In the genomic region with DNA sequence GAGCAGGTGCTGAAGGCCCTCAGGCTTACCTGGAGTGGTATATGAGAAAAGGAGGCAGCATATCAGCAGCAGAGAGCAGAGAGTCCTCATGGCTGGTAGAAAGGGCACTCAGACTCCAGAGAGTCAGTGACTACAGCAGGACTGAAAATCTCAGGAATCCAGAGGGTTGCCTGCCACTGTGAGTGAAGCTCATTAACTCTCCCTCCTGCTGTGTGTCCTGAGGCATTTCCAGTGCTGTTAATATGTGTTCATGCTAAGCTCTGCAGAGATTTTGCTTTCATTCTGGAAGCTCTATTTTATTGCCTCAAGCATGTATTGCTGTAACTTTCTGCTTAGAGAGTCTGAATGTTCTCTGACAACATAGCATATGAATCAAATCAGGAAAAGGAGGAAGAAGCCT, we compare ENCODE assay signal across 25 mouse cellular contexts. TPM values are rescaled to one million over a fixed set of nuclear protein-coding genes. Genes with fewer than 3 reads are reported as not detected.
A peak's percentile ranks its signal among the peaks of the same experiment; 100 is the strongest.
DNase-seq lines count a peak whose midpoint lies in the region; ATAC-seq and TF ChIP-seq lines count a peak whose summit lies in the region.
"Not testable (repeated sequence)": the region's sequence is repeated elsewhere in the genome, so short reads cannot be mapped to it uniquely, and the experiment has no call there.
"Had no signal": no experiment of that assay in that cellular context is flagged by ENCODE, and none has a peak within 500 bp of the region (broad histone marks: within the 10 kb centered on the region; RNA-seq: fewer than 3 reads in every experiment).

A gene (minus strand): TSS at position 123 of the 400 bp plus-strand sequence.

- TF ChIP-seq CTCF in hindbrain, postnatal 0 days (IDR thresholded peaks at IDR 0.05; ENCODE audit: low read depth) = not testable (repeated sequence)

- not testable (repeated sequence) for H3K9me3 ChIP-seq in forebrain, embryonic 14.5 days (replicated peaks; ENCODE audit: control insufficient read depth, low read length); hindbrain, embryonic 11.5 days (ENCODE audit: control insufficient read depth, low read length); hindbrain, postnatal 0 days (ENCODE audit: low read length); kidney, embryonic 16.5 days (ENCODE audit: low read length); limb, embryonic 11.5 days (ENCODE audit: control insufficient read depth, low read length); midbrain, embryonic 15.5 days

- H3K9ac ChIP-seq in forebrain, embryonic 14.5 days (ENCODE audit: low read length); hindbrain, embryonic 11.5 days (ENCODE audit: low read depth, low read length); hindbrain, postnatal 0 days (replicated peaks; ENCODE audit: low read length); kidney, embryonic 16.5 days (replicated peaks; ENCODE audit: low read length); limb, embryonic 11.5 days (ENCODE audit: low read length); midbrain, embryonic 15.5 days: not testable (repeated sequence)

- H3K4me1 ChIP-seq in forebrain, embryonic 14.5 days (ENCODE audit: control insufficient read depth, insufficient read depth, low read length); hindbrain, embryonic 11.5 days (replicated peaks; ENCODE audit: control insufficient read depth, insufficient read depth, low read length); hindbrain, postnatal 0 days (ENCODE audit: insufficient read depth, low read length); kidney, embryonic 16.5 days (ENCODE audit: insufficient read depth, low read length); limb, embryonic 11.5 days (ENCODE audit: control insufficient read depth, insufficient read depth, low read length); midbrain, embryonic 15.5 days: not testable (repeated sequence)

- not testable (repeated sequence) for H3K27me3 ChIP-seq in forebrain, embryonic 14.5 days (replicated peaks; ENCODE audit: control insufficient read depth, insufficient read depth, low read length); hindbrain, embryonic 11.5 days (ENCODE audit: control insufficient read depth, insufficient read depth, low read length); hindbrain, postnatal 0 days (ENCODE audit: insufficient read depth, low read length); kidney, embryonic 16.5 days (ENCODE audit: insufficient read depth, low read length); limb, embryonic 11.5 days (ENCODE audit: control insufficient read depth, insufficient read depth, low read length); midbrain, embryonic 15.5 days (replicated peaks)

- H3K36me3 ChIP-seq in forebrain, embryonic 14.5 days (ENCODE audit: control insufficient read depth, insufficient read depth, low read length); hindbrain, embryonic 11.5 days (ENCODE audit: control insufficient read depth, insufficient read depth, low read length); hindbrain, postnatal 0 days (ENCODE audit: insufficient read depth, low read length); kidney, embryonic 16.5 days (ENCODE audit: insufficient read depth, low read length); limb, embryonic 11.5 days (ENCODE audit: control insufficient read depth, insufficient read depth, low read length); midbrain, embryonic 15.5 days (replicated peaks): not testable (repeated sequence)

- H3K4me2 ChIP-seq in forebrain, embryonic 14.5 days (ENCODE audit: low read length); hindbrain, embryonic 11.5 days (replicated peaks; ENCODE audit: low read depth, low read length); hindbrain, postnatal 0 days (ENCODE audit: low read depth, low read length); kidney, embryonic 16.5 days (replicated peaks; ENCODE audit: low read depth, low read length); limb, embryonic 11.5 days (ENCODE audit: low read depth, severe bottlenecking); midbrain, embryonic 15.5 days: not testable (repeated sequence)

- H3K27ac ChIP-seq in forebrain, embryonic 14.5 days (ENCODE audit: low read depth, low read length); hindbrain, embryonic 11.5 days (ENCODE audit: low read depth, low read length); hindbrain, postnatal 0 days; kidney, embryonic 16.5 days (ENCODE audit: low read length); limb, embryonic 11.5 days (replicated peaks; ENCODE audit: low read depth, low read length); midbrain, embryonic 15.5 days: not testable (repeated sequence)

- peak; percentile 9 for DNase-seq in brain, adult 2 months (ENCODE audit: low read depth, low spot score)
- peak; percentile 0 for DNase-seq in forebrain, embryonic 14.5 days (ENCODE audit: low spot score)
- DNase-seq in hindbrain, embryonic 11.5 days (ENCODE audit: low spot score) = peak; percentile 2
- DNase-seq in hindbrain, postnatal 0 days (ENCODE audit: low spot score) = peak; percentile 7
- peak; percentile 66 for DNase-seq in limb, embryonic 11.5 days (ENCODE audit: low spot score)

- H3K4me3 ChIP-seq in forebrain, embryonic 14.5 days (ENCODE audit: low read depth, low read length); hindbrain, embryonic 11.5 days (ENCODE audit: low read depth, low read length); hindbrain, postnatal 0 days (ENCODE audit: low read length); kidney, embryonic 16.5 days (ENCODE audit: low read length); limb, embryonic 11.5 days (ENCODE audit: low read depth, low read length); midbrain, embryonic 15.5 days: not testable (repeated sequence)

- not testable (repeated sequence) for ATAC-seq in forebrain, embryonic 14.5 days; hindbrain, embryonic 11.5 days (ENCODE audit: low FRiP score)
- ATAC-seq in hindbrain, postnatal 0 days = peak; percentile 63; the same call in 1 of the 2 replicates
- ATAC-seq in kidney, embryonic 16.5 days (ENCODE audit: low FRiP score, low TSS enrichment) = 0 out of 2 replicates have a peak, but pooled peaks have one; percentile 51
- peak; percentile 31; the same call in 1 of the 2 replicates for ATAC-seq in limb, embryonic 11.5 days (ENCODE audit: insufficient number of reproducible peaks, low FRiP score, low TSS enrichment, low read depth)
- ATAC-seq in midbrain, embryonic 15.5 days (replicated peaks) = peak; percentile 30; the same call in 1 of the 2 replicates

RNA-seq across cellular contexts. Expression of the gene that starts here (rescaled TPM):
- 9.5 and 13.5 TPM in 2 replicates for polyA plus RNA-seq in forebrain, embryonic 14.5 days (2014; fragmentation: Nextera tagmentation; extraction: Ambion mirVana)
- 7.8 and 9.1 TPM in 2 replicates for polyA plus RNA-seq in hindbrain, embryonic 11.5 days (2014; fragmentation: Nextera tagmentation; extraction: Ambion mirVana)
- total RNA-seq in hindbrain, postnatal 0 days (2014; rRNA removed) = not detected in 2 replicates
- polyA plus RNA-seq in hindbrain, postnatal 0 days (2015; fragmentation: Nextera tagmentation; extraction: Ambion mirVana) = 46.2 and 47.6 TPM in 2 replicates
- not detected in 2 replicates for polyA plus RNA-seq in kidney, embryonic 16.5 days (2015; fragmentation: Nextera tagmentation; extraction: Ambion mirVana)
- polyA plus RNA-seq in limb, embryonic 11.5 days (2014; fragmentation: Nextera tagmentation; extraction: Ambion mirVana) = not detected in 2 replicates
- polyA plus RNA-seq in midbrain, embryonic 15.5 days (2015; fragmentation: Nextera tagmentation; extraction: Ambion mirVana) = 4.7 and 5.0 TPM in 2 replicates
- total RNA-seq: adrenal gland, adult 18-20 months; adrenal gland, postnatal 36 days; gastrocnemius, postnatal 14 days; heart, adult 18-20 months; heart, postnatal 10 days; left cerebral cortex, adult 2 months; left cerebral cortex, postnatal 36 days had no signal
- polyA plus RNA-seq: CD4-positive, CD25-positive, alpha-beta regulatory T cell, adult 4 months; cortical plate, adult 2 months; embryonic facial prominence, embryonic 11.5 days; heart, embryonic 12.5 days; intestine, postnatal 0 days; liver, embryonic 12.5 days; midbrain, embryonic 10.5 days; neural tube, embryonic 12.5 days; spleen, adult 2 months; testis, adult 2 months; urinary bladder, adult 2 months had no signal

Comparison
In these comparisons a context has a peak if more than half of its experiments do, and no peak if none do; other contexts are left out.
1. Peak in ATAC-seq in kidney, embryonic 16.5 days; RNA of the gene not detected or under 1 TPM.
2. Peak in DNase-seq and ATAC-seq in limb, embryonic 11.5 days; RNA of the gene not detected or under 1 TPM.
3. DNase-seq: peak in every context shown above with its lines; median percentile 66 in limb, embryonic 11.5 days; 9 in brain, adult 2 months; 7 in hindbrain, postnatal 0 days; 2 in hindbrain, embryonic 11.5 days; 0 in forebrain, embryonic 14.5 days.